Mouse (Mus musculus) heart, embryonic 16.5 days (tissue): ENCODE results near the gene Bik. TPM values are rescaled to one million over a fixed set of nuclear protein-coding genes. Genes with fewer than 3 reads are reported as not detected.
"Not testable (repeated sequence)": the region's sequence is repeated elsewhere in the genome, so short reads cannot be mapped to it uniquely, and the experiment has no call there.

Experiments used
- ATAC-seq: fragments of 200-750 bp; cut with Nextera tagmentation; replicated peaks from 2 replicates; pipeline ENCODE4 v1.8.0; 2017; ENCODE audit warnings: moderate number of reproducible peaks; ENCODE audit not compliant: insufficient read depth, low FRiP score; ENCODE audit errors: extremely low read depth
- H3K27ac ChIP-seq: fragments of 300-500 bp; sonication (generic); 2 replicates; pipeline ENCODE4 v1.5.1; 2014; ENCODE audit warnings: mild to moderate bottlenecking, low read length, control low read depth, moderate library complexity
- H3K27me3 ChIP-seq: fragments of 300-500 bp; sonication (generic); 2 replicates; pipeline ENCODE4 v1.6.1; 2014; ENCODE audit warnings: low read length, mixed read lengths; ENCODE audit not compliant: control insufficient read depth, insufficient read depth
- H3K36me3 ChIP-seq: fragments of 300-500 bp; sonication (generic); 2 replicates; pipeline ENCODE4 v1.6.1; 2014; ENCODE audit not compliant: control insufficient read depth, insufficient read depth
- H3K4me1 ChIP-seq: fragments of 300-500 bp; sonication (generic); 2 replicates; pipeline ENCODE4 v1.6.1; 2014; ENCODE audit warnings: low read length, mixed read lengths; ENCODE audit not compliant: control insufficient read depth, insufficient read depth
- H3K4me2 ChIP-seq: fragments of 300-500 bp; sonication (generic); 2 replicates; pipeline ENCODE4 v1.6.1; 2014; ENCODE audit warnings: low read depth, mild to moderate bottlenecking, control low read depth, low read length
- H3K4me3 ChIP-seq: fragments of 300-500 bp; sonication (generic); 2 replicates; pipeline ENCODE4 v1.5.1; 2014; ENCODE audit warnings: mild to moderate bottlenecking, control low read depth, low read length
- H3K9ac ChIP-seq: fragments of 300-500 bp; sonication (generic); 2 replicates; pipeline ENCODE4 v1.6.1; 2014; ENCODE audit warnings: low read length, control low read depth
- H3K9me3 ChIP-seq: fragments of 300-500 bp; sonication (generic); replicated peaks from 2 replicates; pipeline ENCODE4 v1.6.1; 2016; ENCODE audit warnings: low read length; ENCODE audit not compliant: control insufficient read depth
- WGBS: fragments of 180-500 bp; shearing (Covaris S2); extraction: QIAGEN DNeasy Blood & Tissue Kit; methylation state at CpG from one replicate; pipeline ENCODE4 v1.1.7; 2014; 5-methylcytosine and 5-hydroxymethylcytosine counted together
- polyA plus RNA-seq: library from polyadenylated mRNA; unstranded; fragments of >200 nt; fragmentation: Nextera tagmentation; extraction: Ambion mirVana; gene quantifications from 2 replicates; pipeline ENCODE4 v1.2.1, GENCODE M21; 2015

Bik gene
- polyA plus RNA-seq, 1 experiment from 2014 or later, result 22.9 TPM

- no peak for ATAC-seq
- Histone ChIP-seq H3K36me3 (no peaks in the 10 kb centered on the region), H3K9ac (no peak overlapping the region), H3K9me3 (no peaks in the 10 kb centered on the region), H3K4me2 (no peak overlapping the region), H3K27ac (no peak overlapping the region), H3K27me3 (no peaks in the 10 kb centered on the region), H3K4me1 (peaks cover 8% of the 10 kb centered on the region), H3K4me3 (no peak overlapping the region)
- WGBS, result 54% methylated on average over 5 of the region's 5 CpGs
These were observed 34.8 kb upstream of the Bik start for GRCm38 (mm10) chr15:83491891-83492290.

- 71% methylated on average over 7 of the region's 7 CpGs for WGBS
- Histone ChIP-seq H3K4me3 (no peak overlapping the region), H3K36me3 (peaks cover 5% of the 10 kb centered on the region; the same call in 1 of the 2 replicates), H3K9ac (no peak overlapping the region), H3K9me3 (no peaks in the 10 kb centered on the region), H3K4me1 (no peaks in the 10 kb centered on the region), H3K27me3 (no peaks in the 10 kb centered on the region), H3K4me2 (no peak overlapping the region), H3K27ac (no peak overlapping the region)
- no peak for ATAC-seq
These were observed 32.6 kb upstream of the Bik start for GRCm38 (mm10) chr15:83493856-83494571.

GRCm38 (mm10) chr15:83494572-83494920 is 32.1 kb upstream of the Bik start:
- Histone ChIP-seq H3K4me1 (no peaks in the 10 kb centered on the region), H3K27me3 (no peaks in the 10 kb centered on the region), H3K27ac (no peak overlapping the region), H3K9me3 (no peaks in the 10 kb centered on the region), H3K4me2 (no peak overlapping the region), H3K36me3 (peaks cover 8% of the 10 kb centered on the region), H3K4me3 (no peak overlapping the region), H3K9ac (no peak overlapping the region)
- WGBS, result 67% methylated on average over 6 of the region's 6 CpGs
- ATAC-seq, result no peak

GRCm38 (mm10) chr15:83495195-83495594 is 31.5 kb upstream of the Bik start:
- Histone ChIP-seq H3K27ac (no peak overlapping the region), H3K36me3 (peaks cover 13% of the 10 kb centered on the region)
- WGBS, result 83% methylated on average over 3 of the region's 3 CpGs

GRCm38 (mm10) chr15:83495787-83496367 is 30.8 kb upstream of the Bik start:
- Histone ChIP-seq H3K4me2 (no peak overlapping the region), H3K4me3 (no peak overlapping the region), H3K9me3 (peaks cover 3% of the 10 kb centered on the region; the same call in 1 of the 2 replicates), H3K36me3 (peaks cover 16% of the 10 kb centered on the region), H3K27me3 (no peaks in the 10 kb centered on the region), H3K4me1 (no peaks in the 10 kb centered on the region), H3K9ac (no peak overlapping the region), H3K27ac (no peak overlapping the region)
- WGBS, result 69% methylated on average over 22 of the region's 22 CpGs
- ATAC-seq, result no peak

More at GRCm38 (mm10) chr15:83495195-83495594, 31.5 kb upstream of the Bik start:
- H3K9me3 ChIP-seq, result peaks cover under 1% of the 10 kb centered on the region; the same call in 1 of the 2 replicates
- H3K4me1 ChIP-seq, result no peaks in the 10 kb centered on the region
- H3K4me3 ChIP-seq, result no peak overlapping the region
- ATAC-seq, result no peak
- H3K4me2 ChIP-seq, result no peak overlapping the region
- H3K27me3 ChIP-seq, result no peaks in the 10 kb centered on the region
- no peak overlapping the region for H3K9ac ChIP-seq

- ATAC-seq, result no peak
- Histone ChIP-seq H3K4me1 (no peaks in the 10 kb centered on the region), H3K27ac (no peak overlapping the region), H3K9me3 (peaks cover 3% of the 10 kb centered on the region; the same call in 1 of the 2 replicates), H3K4me2 (no peak overlapping the region), H3K27me3 (no peaks in the 10 kb centered on the region), H3K4me3 (no peak overlapping the region), H3K36me3 (peaks cover 16% of the 10 kb centered on the region), H3K9ac (no peak overlapping the region)
- 90% methylated on average over 6 of the region's 6 CpGs for WGBS
These were observed 29.4 kb upstream of the Bik start for GRCm38 (mm10) chr15:83497299-83497698.

- WGBS, result 86% methylated on average over 10 of the region's 10 CpGs
- Histone ChIP-seq H3K4me2 (no peak overlapping the region), H3K4me3 (no peak overlapping the region), H3K9ac (no peak overlapping the region), H3K4me1 (no peaks in the 10 kb centered on the region), H3K9me3 (peaks cover 3% of the 10 kb centered on the region; the same call in 1 of the 2 replicates), H3K27ac (no peak overlapping the region), H3K27me3 (no peaks in the 10 kb centered on the region), H3K36me3 (peaks cover 20% of the 10 kb centered on the region)
- no peak for ATAC-seq
These were observed 27.4 kb upstream of the Bik start for GRCm38 (mm10) chr15:83499211-83499755.

GRCm38 (mm10) chr15:83500352-83500751 is 26.3 kb upstream of the Bik start:
- Histone ChIP-seq H3K4me3 (no peak overlapping the region), H3K27me3 (no peaks in the 10 kb centered on the region), H3K9ac (no peak overlapping the region), H3K4me1 (no peaks in the 10 kb centered on the region), H3K36me3 (peaks cover 22% of the 10 kb centered on the region), H3K4me2 (no peak overlapping the region), H3K27ac (no peak overlapping the region), H3K9me3 (peaks cover 3% of the 10 kb centered on the region; the same call in 1 of the 2 replicates)
- no peak for ATAC-seq
- 55% methylated on average over 3 of the region's 3 CpGs for WGBS

- H3K36me3 ChIP-seq, result peaks cover 22% of the 10 kb centered on the region
- WGBS, result 73% methylated on average over 6 of the region's 6 CpGs
- not testable (repeated sequence) for H3K4me2 ChIP-seq, ATAC-seq, H3K9me3 ChIP-seq, H3K27me3 ChIP-seq, H3K4me3 ChIP-seq, H3K9ac ChIP-seq, H3K27ac ChIP-seq, H3K4me1 ChIP-seq
These were observed 25.2 kb upstream of the Bik start for GRCm38 (mm10) chr15:83501483-83501882.
